Mouse (Mus musculus) intestine, embryonic 15.5 days (tissue): ENCODE measurements around the gene Sdk1. TPM values are rescaled to one million over a fixed set of nuclear protein-coding genes. Genes with fewer than 3 reads are reported as not detected.

Experiments used
- ATAC-seq: fragments of 200-750 bp; cut with Nextera tagmentation; 2 replicates; pipeline ENCODE4 v1.8.0; 2017; ENCODE audit warnings: moderate TSS enrichment, moderate library complexity
- H3K27ac ChIP-seq: fragments of 300-500 bp; sonication (generic); 2 replicates; pipeline ENCODE4 v1.5.1; 2015; ENCODE audit warnings: mild to moderate bottlenecking, inconsistent platforms
- H3K27me3 ChIP-seq: fragments of 300-500 bp; sonication (generic); replicated peaks from 2 replicates; pipeline ENCODE4 v1.6.1; 2015; ENCODE audit warnings: inconsistent platforms
- H3K36me3 ChIP-seq: fragments of 300-500 bp; sonication (generic); 2 replicates; pipeline ENCODE4 v1.6.1; 2015; ENCODE audit warnings: inconsistent platforms
- H3K4me1 ChIP-seq: fragments of 300-500 bp; sonication (generic); replicated peaks from 2 replicates; pipeline ENCODE4 v1.6.1; 2015; ENCODE audit warnings: inconsistent platforms
- H3K4me2 ChIP-seq: fragments of 300-500 bp; sonication (generic); replicated peaks from 2 replicates; pipeline ENCODE4 v1.6.1; 2015; ENCODE audit warnings: mild to moderate bottlenecking, inconsistent platforms
- H3K4me3 ChIP-seq: fragments of 300-500 bp; sonication (generic); replicated peaks from 2 replicates; pipeline ENCODE4 v1.5.1; 2015; ENCODE audit warnings: inconsistent platforms
- H3K9ac ChIP-seq: fragments of 300-500 bp; sonication (generic); 2 replicates; pipeline ENCODE4 v1.6.1; 2015; ENCODE audit warnings: inconsistent platforms
- H3K9me3 ChIP-seq: fragments of 300-500 bp; sonication (generic); 2 replicates; pipeline ENCODE4 v1.6.1; 2016; ENCODE audit warnings: inconsistent platforms
- WGBS: fragments of 180-500 bp; shearing (Covaris S2); methylation state at CpG from one replicate; pipeline ENCODE4 v1.1.7; 2015; 5-methylcytosine and 5-hydroxymethylcytosine counted together
- polyA plus RNA-seq: library from polyadenylated mRNA; unstranded; fragments of >200 nt; fragmentation: Nextera tagmentation; extraction: Ambion mirVana; gene quantifications from 2 replicates; pipeline ENCODE4 v1.2.1, GENCODE M21; 2015

Sdk1 gene
- polyA plus RNA-seq, 1 experiment from 2014 or later: 2.5 TPM

- H3K4me1 ChIP-seq: no peaks in the 10 kb centered on the region
- H3K9me3 ChIP-seq: no peaks in the 10 kb centered on the region
- no peak overlapping the region for H3K4me3 ChIP-seq
- no peak overlapping the region for H3K4me2 ChIP-seq
- H3K27me3 ChIP-seq: no peaks in the 10 kb centered on the region
- H3K36me3 ChIP-seq: no peaks in the 10 kb centered on the region
- H3K9ac ChIP-seq: no peak overlapping the region
- WGBS: 55% methylated on average over 3 of the region's 3 CpGs
- H3K27ac ChIP-seq: no peak overlapping the region
- ATAC-seq: peak; percentile 28; the same call in 1 of the 2 replicates
Observed at GRCm38 (mm10) chr5:141884111-141884647, 642.9 kb downstream of the Sdk1 start.

GRCm38 (mm10) chr5:141886006-141886405 lies 644.7 kb downstream of the Sdk1 start:
- H3K36me3 ChIP-seq: no peaks in the 10 kb centered on the region
- WGBS: 62% methylated on average over 10 of the region's 10 CpGs

GRCm38 (mm10) chr5:141889766-141890165 lies 648.5 kb downstream of the Sdk1 start:
- H3K9me3 ChIP-seq: no peaks in the 10 kb centered on the region
- H3K27ac ChIP-seq: no peak overlapping the region
- H3K4me1 ChIP-seq: no peaks in the 10 kb centered on the region
- H3K4me3 ChIP-seq: no peak overlapping the region
- 64% methylated on average over 9 of the region's 9 CpGs for WGBS
- ATAC-seq: no peak
- H3K4me2 ChIP-seq: no peak overlapping the region
- H3K9ac ChIP-seq: no peak overlapping the region
- no peaks in the 10 kb centered on the region for H3K27me3 ChIP-seq
- H3K36me3 ChIP-seq: no peaks in the 10 kb centered on the region

More at GRCm38 (mm10) chr5:141886006-141886405, 644.7 kb downstream of the Sdk1 start:
- Histone ChIP-seq H3K9ac (no peak overlapping the region), H3K4me3 (no peak overlapping the region), H3K27ac (no peak overlapping the region), H3K4me1 (no peaks in the 10 kb centered on the region), H3K9me3 (no peaks in the 10 kb centered on the region), H3K4me2 (no peak overlapping the region), H3K27me3 (no peaks in the 10 kb centered on the region)
- ATAC-seq: no peak

- H3K27me3 ChIP-seq: no peaks in the 10 kb centered on the region
- H3K27ac ChIP-seq: no peak overlapping the region
- ATAC-seq: no peak
- no peaks in the 10 kb centered on the region for H3K4me1 ChIP-seq
- H3K9ac ChIP-seq: no peak overlapping the region
- no peak overlapping the region for H3K4me2 ChIP-seq
- WGBS: 82% methylated on average over 8 of the region's 8 CpGs
- no peaks in the 10 kb centered on the region for H3K36me3 ChIP-seq
- no peaks in the 10 kb centered on the region for H3K9me3 ChIP-seq
- H3K4me3 ChIP-seq: no peak overlapping the region
Observed at GRCm38 (mm10) chr5:141896402-141896801, 655.1 kb downstream of the Sdk1 start.

GRCm38 (mm10) chr5:141897481-141897880 lies 656.2 kb downstream of the Sdk1 start:
- 51% methylated on average over 2 of the region's 2 CpGs for WGBS

GRCm38 (mm10) chr5:141899751-141900150 lies 658.5 kb downstream of the Sdk1 start:
- H3K27ac ChIP-seq: no peak overlapping the region
- no peaks in the 10 kb centered on the region for H3K27me3 ChIP-seq
- WGBS: 89% methylated on average over 7 of the region's 7 CpGs
- no peak overlapping the region for H3K4me2 ChIP-seq
- no peak overlapping the region for H3K9ac ChIP-seq
- no peak for ATAC-seq
- no peaks in the 10 kb centered on the region for H3K4me1 ChIP-seq
- no peaks in the 10 kb centered on the region for H3K9me3 ChIP-seq
- no peaks in the 10 kb centered on the region for H3K36me3 ChIP-seq
- no peak overlapping the region for H3K4me3 ChIP-seq

More at GRCm38 (mm10) chr5:141897481-141897880, 656.2 kb downstream of the Sdk1 start:
- H3K4me3 ChIP-seq: no peak overlapping the region
- ATAC-seq: no peak
- H3K4me2 ChIP-seq: no peak overlapping the region
- H3K27me3 ChIP-seq: no peaks in the 10 kb centered on the region
- H3K9me3 ChIP-seq: no peaks in the 10 kb centered on the region
- H3K4me1 ChIP-seq: no peaks in the 10 kb centered on the region
- H3K9ac ChIP-seq: no peak overlapping the region
- H3K36me3 ChIP-seq: no peaks in the 10 kb centered on the region
- no peak overlapping the region for H3K27ac ChIP-seq

GRCm38 (mm10) chr5:141902544-141903250 lies 661.4 kb downstream of the Sdk1 start:
- Histone ChIP-seq H3K4me2 (no peak overlapping the region), H3K9ac (no peak overlapping the region), H3K27me3 (no peaks in the 10 kb centered on the region), H3K36me3 (no peaks in the 10 kb centered on the region), H3K4me3 (no peak overlapping the region), H3K9me3 (no peaks in the 10 kb centered on the region), H3K4me1 (no peaks in the 10 kb centered on the region), H3K27ac (no peak overlapping the region)
- 56% methylated on average over 16 of the region's 16 CpGs for WGBS
- no peak for ATAC-seq

- 64% methylated on average over 3 of the region's 3 CpGs for WGBS
- Histone ChIP-seq H3K4me1 (no peaks in the 10 kb centered on the region), H3K36me3 (no peaks in the 10 kb centered on the region), H3K27me3 (no peaks in the 10 kb centered on the region), H3K9ac (no peak overlapping the region), H3K4me2 (no peak overlapping the region), H3K27ac (no peak overlapping the region), H3K4me3 (no peak overlapping the region), H3K9me3 (no peaks in the 10 kb centered on the region)
- ATAC-seq: no peak
Observed at GRCm38 (mm10) chr5:141910444-141910843, 669.2 kb downstream of the Sdk1 start.

- Histone ChIP-seq H3K4me2 (no peak overlapping the region), H3K9ac (no peak overlapping the region), H3K27ac (no peak overlapping the region), H3K4me1 (no peaks in the 10 kb centered on the region), H3K27me3 (no peaks in the 10 kb centered on the region), H3K4me3 (no peak overlapping the region), H3K9me3 (no peaks in the 10 kb centered on the region), H3K36me3 (no peaks in the 10 kb centered on the region)
- no peak for ATAC-seq
- 62% methylated on average over 8 of the region's 8 CpGs for WGBS
Observed at GRCm38 (mm10) chr5:141910886-141911285, 669.6 kb downstream of the Sdk1 start.

GRCm38 (mm10) chr5:141912881-141913280 lies 671.6 kb downstream of the Sdk1 start:
- no peaks in the 10 kb centered on the region for H3K4me1 ChIP-seq
- ATAC-seq: no peak
- no peak overlapping the region for H3K9ac ChIP-seq
- H3K27me3 ChIP-seq: no peaks in the 10 kb centered on the region
- WGBS: 73% methylated on average over 7 of the region's 7 CpGs
- no peak overlapping the region for H3K4me3 ChIP-seq
- H3K9me3 ChIP-seq: no peaks in the 10 kb centered on the region
- no peak overlapping the region for H3K27ac ChIP-seq
- H3K36me3 ChIP-seq: no peaks in the 10 kb centered on the region
- H3K4me2 ChIP-seq: no peak overlapping the region

- no peak overlapping the region for H3K9ac ChIP-seq
- 66% methylated on average over 2 of the region's 2 CpGs for WGBS
- H3K9me3 ChIP-seq: no peaks in the 10 kb centered on the region
- H3K36me3 ChIP-seq: no peaks in the 10 kb centered on the region
- H3K4me1 ChIP-seq: no peaks in the 10 kb centered on the region
- ATAC-seq: no peak; the same call in 1 of the 2 replicates
- no peak overlapping the region for H3K27ac ChIP-seq
- no peaks in the 10 kb centered on the region for H3K27me3 ChIP-seq
- no peak overlapping the region for H3K4me3 ChIP-seq
- H3K4me2 ChIP-seq: no peak overlapping the region
Observed at GRCm38 (mm10) chr5:141916954-141917353, 675.7 kb downstream of the Sdk1 start.

- no peak for ATAC-seq
- Histone ChIP-seq H3K4me3 (no peak overlapping the region), H3K36me3 (no peaks in the 10 kb centered on the region), H3K27me3 (no peaks in the 10 kb centered on the region), H3K4me2 (no peak overlapping the region), H3K27ac (no peak overlapping the region), H3K9me3 (no peaks in the 10 kb centered on the region), H3K4me1 (no peaks in the 10 kb centered on the region), H3K9ac (no peak overlapping the region)
- WGBS: 80% methylated on average over 9 of the region's 9 CpGs
Observed at GRCm38 (mm10) chr5:141939000-141939399, 697.7 kb downstream of the Sdk1 start.

GRCm38 (mm10) chr5:141940636-141941035 lies 699.3 kb downstream of the Sdk1 start:
- no peak for ATAC-seq

More at GRCm38 (mm10) chr5:141940636-141941035, 699.3 kb downstream of the Sdk1 start:
- Histone ChIP-seq H3K4me3 (no peak overlapping the region), H3K36me3 (no peaks in the 10 kb centered on the region), H3K27ac (no peak overlapping the region), H3K9ac (no peak overlapping the region), H3K4me2 (no peak overlapping the region), H3K27me3 (no peaks in the 10 kb centered on the region), H3K4me1 (no peaks in the 10 kb centered on the region), H3K9me3 (no peaks in the 10 kb centered on the region)
- 86% methylated on average over 8 of the region's 8 CpGs for WGBS
